In genomic region chr7:78882469-78882837, GRCm38 (mm10) we compare ENCODE assay signal across 8 mouse cellular contexts. TPM values are rescaled to one million over a fixed set of nuclear protein-coding genes. Genes with fewer than 3 reads are reported as not detected.
A peak's percentile ranks its signal among the peaks of the same experiment; 100 is the strongest.
DNase-seq lines count a peak whose midpoint lies in the region; ATAC-seq and TF ChIP-seq lines count a peak whose summit lies in the region.

No protein-coding gene starts in this region.

- DNase-seq in gastrocnemius, adult 2 months = no peak
- no peak for DNase-seq in gastrocnemius, postnatal 10 days
- peak; percentile 37 for DNase-seq in CD4-positive, CD25-positive, alpha-beta regulatory T cell, adult 2 months (ENCODE audit: low read depth, low spot score)
- DNase-seq in embryonic facial prominence, embryonic 11.5 days (ENCODE audit: low spot score) = peak; percentile 72
- no peak for DNase-seq in lung, adult 2 months
- no peak for DNase-seq in spleen, adult 18-20 months

- no peaks in the 10 kb centered on the region for H3K36me3 ChIP-seq in embryonic facial prominence, embryonic 11.5 days (replicated peaks; ENCODE audit: control insufficient read depth, insufficient read depth, low read depth, low read length)
- no peaks in the 10 kb centered on the region for H3K36me3 ChIP-seq in intestine, postnatal 0 days (ENCODE audit: control insufficient read depth, insufficient read depth)
- no peaks in the 10 kb centered on the region for H3K36me3 ChIP-seq in neural tube, embryonic 13.5 days

- intact Hi-C loops in gastrocnemius, adult 2 months (cut with DNase I) = no loop called here

- TF ChIP-seq POLR2A in lung, adult 2 months (IDR thresholded peaks at IDR 0.05; ENCODE audit: borderline replicate concordance, extremely low read depth, low read depth, low read length) = no peak

- no peak overlapping the region for H3K27ac ChIP-seq in gastrocnemius, adult 2 months
- H3K27ac ChIP-seq in embryonic facial prominence, embryonic 11.5 days (replicated peaks; ENCODE audit: low read depth, low read length) = no peak overlapping the region
- H3K27ac ChIP-seq in intestine, postnatal 0 days (ENCODE audit: low read depth, low read length) = no peak overlapping the region
- H3K27ac ChIP-seq in neural tube, embryonic 13.5 days (replicated peaks) = peak overlapping the region; percentile 89

- H3K4me1 ChIP-seq in embryonic facial prominence, embryonic 11.5 days (ENCODE audit: control insufficient read depth, insufficient read depth, low read length) = peaks cover 5% of the 10 kb centered on the region; the same call in 1 of the 2 replicates
- no peaks in the 10 kb centered on the region for H3K4me1 ChIP-seq in intestine, postnatal 0 days (replicated peaks; ENCODE audit: control insufficient read depth, insufficient read depth, low read length)
- H3K4me1 ChIP-seq in neural tube, embryonic 13.5 days (replicated peaks) = peaks cover 51% of the 10 kb centered on the region
- H3K4me1 ChIP-seq in lung, adult 2 months (ENCODE audit: control insufficient read depth, insufficient read depth, low read length) = no peaks in the 10 kb centered on the region

- H3K4me3 ChIP-seq in gastrocnemius, adult 2 months = peak overlapping the region; percentile 44
- H3K4me3 ChIP-seq in embryonic facial prominence, embryonic 11.5 days (ENCODE audit: low read depth, low read length) = peak overlapping the region; percentile 29
- peak overlapping the region; percentile 14; the same call in 1 of the 2 replicates for H3K4me3 ChIP-seq in intestine, postnatal 0 days (ENCODE audit: low read depth, low read length)
- peak overlapping the region; percentile 56 for H3K4me3 ChIP-seq in neural tube, embryonic 13.5 days
- no peak overlapping the region for H3K4me3 ChIP-seq in lung, adult 2 months (replicated peaks; ENCODE audit: extremely low read depth, low read depth, low read length)

- no peaks in the 10 kb centered on the region for H3K9me3 ChIP-seq in embryonic facial prominence, embryonic 11.5 days (replicated peaks; ENCODE audit: control insufficient read depth, low read length)
- H3K9me3 ChIP-seq in intestine, postnatal 0 days (ENCODE audit: control insufficient read depth) = no peaks in the 10 kb centered on the region
- H3K9me3 ChIP-seq in neural tube, embryonic 13.5 days = no peaks in the 10 kb centered on the region

- TF ChIP-seq CTCF in gastrocnemius, adult 2 months (IDR thresholded peaks at IDR 0.05) = no peak
- TF ChIP-seq CTCF in intestine, postnatal 0 days (IDR thresholded peaks at IDR 0.05; ENCODE audit: low read depth) = no peak
- TF ChIP-seq CTCF in lung, adult 2 months (IDR thresholded peaks at IDR 0.05; ENCODE audit: insufficient read depth, low read length) = no peak

- ATAC-seq in embryonic facial prominence, embryonic 11.5 days (replicated peaks; ENCODE audit: insufficient number of reproducible peaks, low FRiP score, low TSS enrichment, low read depth) = peak; percentile 57
- no peak for ATAC-seq in intestine, postnatal 0 days
- peak; percentile 61 for ATAC-seq in neural tube, embryonic 13.5 days (ENCODE audit: low read depth)

- peaks cover 17% of the 10 kb centered on the region for H3K27me3 ChIP-seq in embryonic facial prominence, embryonic 11.5 days (ENCODE audit: control insufficient read depth, insufficient read depth, low read length)
- H3K27me3 ChIP-seq in intestine, postnatal 0 days (replicated peaks; ENCODE audit: control insufficient read depth, insufficient read depth, low read length) = peaks cover 51% of the 10 kb centered on the region
- H3K27me3 ChIP-seq in neural tube, embryonic 13.5 days = peaks cover 4% of the 10 kb centered on the region; the same call in 1 of the 2 replicates

- peak overlapping the region; percentile 28 for H3K9ac ChIP-seq in embryonic facial prominence, embryonic 11.5 days (replicated peaks; ENCODE audit: low read length)
- H3K9ac ChIP-seq in intestine, postnatal 0 days (ENCODE audit: low read depth, low read length) = no peak overlapping the region
- peak overlapping the region; percentile 86 for H3K9ac ChIP-seq in neural tube, embryonic 13.5 days

- 2% methylated on average over 23 of the region's 23 CpGs for WGBS in embryonic facial prominence, embryonic 11.5 days
- 7% methylated on average over 16 of the region's 23 CpGs for WGBS in intestine, postnatal 0 days
- under 1% methylated on average over 23 of the region's 23 CpGs for WGBS in neural tube, embryonic 13.5 days
- WGBS in lung, adult 2 months = under 1% methylated on average over 23 of the region's 23 CpGs

- H3K4me2 ChIP-seq in embryonic facial prominence, embryonic 11.5 days (ENCODE audit: low read depth, low read length) = peak overlapping the region; percentile 55
- peak overlapping the region; percentile 43 for H3K4me2 ChIP-seq in intestine, postnatal 0 days (replicated peaks; ENCODE audit: low read depth)
- H3K4me2 ChIP-seq in neural tube, embryonic 13.5 days = peak overlapping the region; percentile 61

RNA-seq across cellular contexts. Expression of gene Aen, which starts 13.2 kb away (rescaled TPM):
- 10 to 100 TPM; 51.7 to 52.0 TPM for total RNA-seq in gastrocnemius, adult 2 months (2021)
- total RNA-seq in gastrocnemius, postnatal 10 days (2021) = 10 to 100 TPM; 22.7 to 27.1 TPM
- polyA plus RNA-seq in embryonic facial prominence, embryonic 11.5 days (2014; fragmentation: Nextera tagmentation; extraction: Ambion mirVana) = 38.1 and 38.8 TPM in 2 replicates
- 19.7 and 20.6 TPM in 2 replicates for polyA plus RNA-seq in intestine, postnatal 0 days (2015; fragmentation: Nextera tagmentation; extraction: Ambion mirVana)
- 43.8 and 47.9 TPM in 2 replicates for polyA plus RNA-seq in neural tube, embryonic 13.5 days (2015; fragmentation: Nextera tagmentation; extraction: Ambion mirVana)
- 17.1 and 17.7 TPM in 2 replicates for polyA plus RNA-seq in lung, adult 2 months (2012; rRNA removed)

RNA-seq across cellular contexts. Expression of gene Isg20, which starts 30.8 kb away (rescaled TPM):
- 1 to 10 TPM in 1 of 2 experiments, under 1 TPM in 1; 0.92 to 1.8 TPM for total RNA-seq in gastrocnemius, adult 2 months (2021)
- total RNA-seq in gastrocnemius, postnatal 10 days (2021) = 1 to 10 TPM in 1 of 2 experiments, under 1 TPM in 1; 0.89 to 3.6 TPM
- polyA plus RNA-seq in embryonic facial prominence, embryonic 11.5 days (2014; fragmentation: Nextera tagmentation; extraction: Ambion mirVana) = 0.61 TPM in 1 of 2 replicates, not detected in the other
- 4.3 and 4.9 TPM in 2 replicates for polyA plus RNA-seq in intestine, postnatal 0 days (2015; fragmentation: Nextera tagmentation; extraction: Ambion mirVana)
- 0.45 TPM in 1 of 2 replicates, not detected in the other for polyA plus RNA-seq in neural tube, embryonic 13.5 days (2015; fragmentation: Nextera tagmentation; extraction: Ambion mirVana)
- 75.3 and 97.7 TPM in 2 replicates for polyA plus RNA-seq in lung, adult 2 months (2012; rRNA removed)

RNA-seq across cellular contexts. Expression of gene Det1, which starts 35.4 kb away (rescaled TPM):
- total RNA-seq in gastrocnemius, adult 2 months (2021) = 10 to 100 TPM; 17.9 to 22.1 TPM
- total RNA-seq in gastrocnemius, postnatal 10 days (2021) = 10 to 100 TPM in 1 of 2 experiments, 1 to 10 TPM in 1; 7.3 to 10.3 TPM
- 24.5 and 26.8 TPM in 2 replicates for polyA plus RNA-seq in embryonic facial prominence, embryonic 11.5 days (2014; fragmentation: Nextera tagmentation; extraction: Ambion mirVana)
- 10.1 and 11.2 TPM in 2 replicates for polyA plus RNA-seq in intestine, postnatal 0 days (2015; fragmentation: Nextera tagmentation; extraction: Ambion mirVana)
- polyA plus RNA-seq in neural tube, embryonic 13.5 days (2015; fragmentation: Nextera tagmentation; extraction: Ambion mirVana) = 17.1 and 17.2 TPM in 2 replicates
- polyA plus RNA-seq in lung, adult 2 months (2012; rRNA removed) = 10.2 and 11.0 TPM in 2 replicates

Comparison
In these comparisons a context has a peak if more than half of its experiments do, and no peak if none do; other contexts are left out.
1. DNase-seq: peak in CD4-positive, CD25-positive, alpha-beta regulatory T cell, adult 2 months (single experiment) and embryonic facial prominence, embryonic 11.5 days (single experiment); none in gastrocnemius, adult 2 months (single experiment), gastrocnemius, postnatal 10 days (single experiment), lung, adult 2 months (single experiment) and spleen, adult 18-20 months (0 of 2).
2. RNA of gene Isg20, which starts 30.8 kb away (polyA plus RNA-seq): 75.3 to 97.7 TPM in lung, adult 2 months; 4.3 to 4.9 TPM in intestine, postnatal 0 days, 0.45 TPM in neural tube, embryonic 13.5 days and 0.61 TPM in embryonic facial prominence, embryonic 11.5 days; every median in the first group is over 10 times any median in the second.
3. Peak in every context shown above with its lines, with median percentiles within 50 percentile points of each other: H3K4me2 ChIP-seq.